Mouse (Mus musculus): ENCODE results near the gene Ddx19a.
A peak's percentile ranks its signal among the peaks of the same experiment; 100 is the strongest.
"Not testable (repeated sequence)": the region's sequence is repeated elsewhere in the genome, so short reads cannot be mapped to it uniquely, and the experiment has no call there.

The Ddx19a gene

GRCm38 (mm10) chr8:110997547-110998531, at the start of gene Ddx19a:
Gene Ddx19a (minus strand): TSS chr8:110997800.
- peak; percentile 88 for DNase-seq (ENCODE audit: extremely low spot score)

GRCm38 (mm10) chr8:111044003-111044734, 46.6 kb upstream of the Ddx19a start:
- no peak for DNase-seq (ENCODE audit: extremely low spot score)

- DNase-seq (ENCODE audit: extremely low spot score) = no peak
Observed at GRCm38 (mm10) chr8:111042546-111042945, 44.9 kb upstream of the Ddx19a start.

- no peak for DNase-seq (ENCODE audit: extremely low spot score)
Observed at GRCm38 (mm10) chr8:111036591-111036990, 39.0 kb upstream of the Ddx19a start.

GRCm38 (mm10) chr8:111034276-111034675, 36.7 kb upstream of the Ddx19a start:
- no peak for DNase-seq (ENCODE audit: extremely low spot score)

GRCm38 (mm10) chr8:111033482-111034215, 36.0 kb upstream of the Ddx19a start:
- peak; percentile 97 for DNase-seq (ENCODE audit: extremely low spot score)

GRCm38 (mm10) chr8:111032916-111033315, 35.3 kb upstream of the Ddx19a start, which contains the start of gene Aars:
Gene Aars (plus strand): TSS chr8:111033144.
- no peak for DNase-seq (ENCODE audit: extremely low spot score)

- DNase-seq (ENCODE audit: extremely low spot score) = no peak
Observed at GRCm38 (mm10) chr8:111031572-111031971, 34.0 kb upstream of the Ddx19a start, which contains the start of gene Ddx19b. Gene Ddx19b (minus strand): TSS chr8:111031751.

GRCm38 (mm10) chr8:111030045-111030444, 32.4 kb upstream of the Ddx19a start:
- DNase-seq (ENCODE audit: extremely low spot score) = no peak

GRCm38 (mm10) chr8:111029589-111029988, 32.0 kb upstream of the Ddx19a start:
- DNase-seq (ENCODE audit: extremely low spot score) = no peak

- DNase-seq (ENCODE audit: extremely low spot score) = peak; percentile 84
Observed at GRCm38 (mm10) chr8:111027391-111027937, 29.9 kb upstream of the Ddx19a start.

- DNase-seq (ENCODE audit: extremely low spot score) = not testable (repeated sequence)
Observed at GRCm38 (mm10) chr8:111026609-111027008, 29.0 kb upstream of the Ddx19a start.

- not testable (repeated sequence) for DNase-seq (ENCODE audit: extremely low spot score)
Observed at GRCm38 (mm10) chr8:111010230-111010991, 12.8 kb upstream of the Ddx19a start.

GRCm38 (mm10) chr8:110996641-110997430, 764 bp downstream of the Ddx19a start:
- DNase-seq (ENCODE audit: extremely low spot score) = peak; percentile 5

- DNase-seq (ENCODE audit: extremely low spot score) = no peak
Observed at GRCm38 (mm10) chr8:110990017-110990416, 7.6 kb downstream of the Ddx19a start.

- DNase-seq (ENCODE audit: extremely low spot score) = no peak
Observed at GRCm38 (mm10) chr8:110987805-110988744, 9.5 kb downstream of the Ddx19a start.

GRCm38 (mm10) chr8:110981304-110981703, 16.3 kb downstream of the Ddx19a start:
- no peak for DNase-seq (ENCODE audit: extremely low spot score)

GRCm38 (mm10) chr8:110977987-110978386, 19.6 kb downstream of the Ddx19a start:
- not testable (repeated sequence) for DNase-seq (ENCODE audit: extremely low spot score)

GRCm38 (mm10) chr8:110976532-110976931, 21.1 kb downstream of the Ddx19a start:
- not testable (repeated sequence) for DNase-seq (ENCODE audit: extremely low spot score)

Measured in embryo, embryonic 9.5 days (tissue).